Mouse (Mus musculus) ES-Bruce4 (cell line): ENCODE data around the gene Nkiras2.

Experiments
- CTCF ChIP-seq: IDR thresholded peaks from one replicate; pipeline ENCODE4 v1.8.1; 2011; ENCODE audit warnings: low read depth, low read length
- POLR2A ChIP-seq: IDR thresholded peaks from one replicate; pipeline ENCODE4 v1.8.1; 2011; ENCODE audit warnings: low read length; ENCODE audit not compliant: insufficient read depth

DNA sequence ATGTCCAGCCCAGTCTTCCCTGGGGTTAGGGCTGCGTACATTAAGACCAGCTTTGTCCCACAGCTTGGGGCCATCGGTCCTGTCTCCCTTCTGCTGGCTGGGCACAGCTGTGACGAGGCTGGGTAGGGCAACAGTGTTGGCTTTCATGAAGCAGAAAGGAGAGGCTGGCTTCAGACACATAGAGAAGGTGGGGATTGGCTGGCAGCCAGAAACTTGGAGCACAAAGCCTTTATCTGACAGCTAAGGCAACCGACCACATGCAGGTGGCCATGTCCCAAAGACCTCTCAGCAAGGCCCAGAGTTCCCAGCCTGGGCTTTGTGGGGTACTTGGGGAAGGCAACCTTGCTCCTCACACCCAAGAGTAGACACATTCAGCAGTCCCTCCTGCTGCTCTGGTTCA, 37.3 kb upstream of the Nkiras2 start:
- TF ChIP-seq CTCF (no peak), POLR2A (no peak)
